Mouse (Mus musculus): Measurements from ENCODE around the gene 6030452D12Rik.

- TF ChIP-seq CTCF (IDR thresholded peaks at IDR 0.05; ENCODE audit: insufficient read depth, low read length), result no peak
- TF ChIP-seq POLR2A (IDR thresholded peaks at IDR 0.05; ENCODE audit: borderline replicate concordance, extremely low read depth, low read depth, low read length), result no peak
These were observed 42.7 kb downstream of the 6030452D12Rik start for GRCm38 (mm10) chr8:106543043-106543442.
